Mouse (Mus musculus) layer of hippocampus, postnatal 14 days (tissue): ENCODE measurements around the gene Bace1. TPM values are rescaled to one million over a fixed set of nuclear protein-coding genes. Genes with fewer than 3 reads are reported as not detected.
"Not testable (repeated sequence)": the region's sequence is repeated elsewhere in the genome, so short reads cannot be mapped to it uniquely, and the experiment has no call there.

ENCODE experiments used
- DNase-seq, 2 experiments: peaks; one replicate each; pipeline ENCODE4 v3.0.0; 2021 to 2022; ENCODE audit warnings: low spot score in 2 of 2, mixed read lengths in 1 of 2
- total RNA-seq, 2 experiments: library from RNA; stranded (reverse); gene quantifications; 2 replicates each; pipeline ENCODE4 v1.2.3; 2021

Gene Bace1
- total RNA-seq, 2 experiments from 2014 or later, result 96.6 to 101 TPM

DNA sequence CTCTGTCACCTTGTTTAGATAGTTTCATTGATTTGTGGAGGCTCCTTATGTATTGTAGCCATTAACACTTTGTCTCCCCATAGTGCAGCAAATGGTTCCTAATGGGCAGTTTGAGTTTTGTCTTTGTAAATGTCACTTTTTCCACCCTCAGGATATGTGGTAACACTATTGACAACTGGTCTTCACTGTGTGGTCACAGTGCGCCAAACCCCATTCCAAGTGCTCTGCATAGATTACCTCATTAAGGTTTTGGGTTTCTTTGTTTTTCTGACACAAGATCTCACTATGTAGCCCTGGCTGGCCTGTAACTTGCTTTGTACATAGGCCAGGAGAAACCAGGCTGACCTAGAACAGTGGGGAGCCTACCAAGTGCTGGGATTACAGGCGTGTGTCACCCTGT lies 5.5 kb upstream of the Bace1 start:
- DNase-seq, result no peak

DNA sequence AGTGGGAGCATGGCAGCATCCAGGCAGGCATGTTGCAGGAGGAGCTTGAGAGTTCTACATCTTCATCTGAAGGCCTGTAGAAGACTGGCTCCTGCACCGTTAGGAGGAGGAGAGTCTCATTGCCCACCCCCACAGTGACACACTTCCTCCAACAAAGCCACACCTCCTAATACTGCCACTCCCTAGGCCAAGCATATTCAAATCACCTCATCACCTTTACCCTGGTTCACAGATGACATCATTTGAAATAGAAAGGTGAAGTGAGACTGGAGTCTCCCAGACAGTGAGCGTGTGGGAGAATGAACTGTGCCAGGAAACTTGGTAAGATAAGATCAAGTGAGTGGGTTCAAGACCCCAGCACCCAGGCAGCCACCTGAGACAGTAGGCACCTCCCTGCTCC lies 4.9 kb upstream of the Bace1 start:
- no peak for DNase-seq

DNA sequence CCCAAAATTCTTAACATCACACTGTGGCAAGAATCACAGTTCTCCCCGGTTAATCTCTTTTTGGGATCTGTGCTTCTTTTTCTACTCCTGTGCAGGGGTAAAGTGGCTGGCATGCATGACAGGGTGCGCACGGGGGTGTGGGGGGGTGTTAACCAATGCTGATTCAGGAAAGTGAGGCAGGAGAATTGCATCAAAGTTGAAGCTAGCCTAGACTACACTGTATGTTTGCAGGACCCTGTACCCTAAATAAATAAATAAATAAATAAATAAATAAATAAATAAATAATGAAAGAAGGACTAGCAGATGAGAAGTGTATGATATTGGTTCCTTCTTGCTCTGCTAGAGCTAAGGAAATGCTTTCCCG lies 329 bp upstream of the Bace1 start:
- no peak for DNase-seq

DNA sequence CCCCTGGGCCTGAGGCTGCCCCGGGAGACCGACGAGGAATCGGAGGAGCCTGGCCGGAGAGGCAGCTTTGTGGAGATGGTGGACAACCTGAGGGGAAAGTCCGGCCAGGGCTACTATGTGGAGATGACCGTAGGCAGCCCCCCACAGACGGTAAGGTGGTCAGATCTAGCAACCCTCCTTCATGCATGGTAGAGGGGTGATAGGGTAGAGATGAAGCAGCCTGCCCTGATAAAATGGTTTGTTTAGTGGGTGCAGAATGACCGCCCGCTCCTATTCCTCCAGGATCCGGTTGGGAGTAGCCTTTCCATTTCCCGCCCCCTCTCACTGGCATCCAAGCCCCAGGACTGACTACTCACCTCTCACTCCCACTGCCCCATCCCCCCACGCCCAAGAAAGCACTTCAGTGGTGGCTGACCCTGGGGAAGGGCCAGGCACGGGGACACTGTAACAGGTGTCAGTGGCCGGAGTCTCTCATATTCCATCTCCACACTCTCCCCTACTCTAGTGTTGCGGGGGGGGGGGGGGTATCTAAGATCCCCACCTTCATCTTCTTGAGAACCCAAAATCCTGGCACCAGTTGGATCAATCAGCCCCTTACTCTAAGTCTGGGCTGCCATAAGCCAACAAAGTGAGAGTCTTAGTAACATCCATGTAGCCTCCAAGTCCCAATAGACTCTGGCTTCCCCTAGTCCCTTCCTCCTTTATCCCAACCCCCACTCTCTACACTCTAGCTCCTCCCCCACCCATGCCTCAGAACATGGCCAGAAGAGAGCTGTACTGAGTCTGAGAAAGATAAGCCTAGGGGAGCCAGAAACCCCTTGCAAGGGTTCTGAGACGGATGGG lies 980 bp downstream of the Bace1 start:
- no peak for DNase-seq

DNA sequence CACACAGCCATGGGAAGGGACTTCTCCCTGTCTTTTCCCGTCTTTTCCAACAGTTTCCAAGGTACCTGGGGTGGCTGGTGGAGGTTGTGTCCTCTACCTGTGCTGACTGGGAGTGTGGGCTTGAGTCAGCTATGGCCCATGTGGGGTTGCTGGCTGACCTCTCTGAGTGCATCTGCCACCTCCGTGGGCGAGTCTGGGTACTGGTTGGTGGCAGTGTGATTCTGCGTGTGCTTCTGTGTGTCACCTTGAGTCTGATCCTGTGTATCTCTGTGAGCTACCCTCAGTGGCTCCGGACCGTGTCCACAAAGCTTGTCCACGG lies 1.6 kb downstream of the Bace1 start:
- no peak for DNase-seq

DNA sequence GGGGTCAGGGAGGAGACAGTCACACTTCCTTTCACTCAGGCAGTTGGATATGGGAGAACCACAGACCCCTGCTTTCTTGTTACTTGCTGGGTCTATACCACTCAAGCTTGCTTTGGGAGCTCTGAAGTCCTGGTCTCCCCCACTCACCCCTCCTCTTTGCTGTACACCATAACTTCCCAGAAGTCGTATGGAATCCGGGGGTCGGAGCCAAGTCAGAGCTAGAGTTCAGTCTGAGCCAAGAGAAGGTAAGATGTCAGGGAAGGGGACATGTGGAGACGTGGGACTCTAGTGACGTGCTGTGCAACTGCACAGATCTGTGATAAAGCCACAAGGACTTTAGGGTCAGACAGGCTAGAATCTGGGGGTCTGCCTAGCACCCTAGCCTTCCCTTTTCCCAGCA lies 2.0 kb downstream of the Bace1 start:
- DNase-seq, result no peak

DNA sequence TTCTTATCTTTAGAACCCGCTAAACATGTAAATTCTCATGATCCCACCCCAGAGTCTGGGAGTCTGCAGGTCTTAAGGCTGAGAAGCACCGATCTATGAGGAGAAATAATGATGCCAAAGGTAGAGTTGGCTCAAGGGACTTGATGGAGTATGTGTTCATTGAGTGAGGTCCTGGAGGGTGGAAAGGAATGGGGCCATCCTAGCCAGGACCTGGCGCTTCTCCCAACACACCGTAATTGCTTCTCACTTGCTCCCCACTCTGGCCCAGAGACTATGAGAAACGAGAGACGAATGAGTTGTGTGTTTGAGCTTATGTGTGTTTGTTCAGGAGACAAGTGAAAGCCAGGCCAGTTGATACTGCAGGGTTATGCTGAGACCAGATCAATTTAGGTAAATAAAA lies 3.1 kb downstream of the Bace1 start:
- DNase-seq, result no peak

DNA sequence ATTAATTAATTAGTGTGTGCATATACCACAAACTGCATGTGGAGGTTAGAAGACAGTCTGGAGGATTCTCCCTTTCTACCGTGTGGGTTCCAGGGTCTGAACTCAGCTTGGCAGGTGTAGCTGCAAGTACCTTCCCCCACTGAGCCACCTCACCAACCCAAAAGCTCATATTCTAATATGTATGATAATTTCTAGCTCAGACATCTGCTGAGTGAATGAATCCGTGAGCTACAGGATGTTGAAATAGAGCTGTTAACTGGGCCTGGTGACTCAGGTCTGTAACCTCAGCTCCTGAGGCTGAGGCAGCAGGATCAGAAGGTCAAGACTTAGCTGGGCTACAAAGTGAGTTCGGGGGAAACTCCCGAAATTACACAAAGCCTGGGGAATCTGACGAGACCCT lies 4.6 kb downstream of the Bace1 start:
- DNase-seq, result no peak

DNA sequence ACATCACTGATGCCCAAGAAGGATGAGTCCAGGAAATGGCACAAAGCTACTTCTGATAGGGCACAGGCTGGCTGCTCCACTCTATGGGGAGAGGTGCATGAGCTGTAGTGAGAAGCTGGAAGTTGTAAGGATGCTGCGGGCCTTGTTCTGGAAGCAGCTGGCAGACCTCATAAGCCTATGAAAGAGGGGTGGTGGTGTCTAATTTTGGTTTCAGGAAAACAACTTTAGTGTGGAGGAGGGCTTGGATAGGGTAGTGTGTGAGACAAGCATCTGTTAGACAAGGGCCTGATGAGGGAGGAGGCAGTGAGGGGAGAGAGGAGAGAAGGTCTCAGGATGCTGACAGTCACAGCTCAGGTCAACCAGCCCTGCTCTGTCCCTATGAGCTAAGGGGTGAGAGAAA lies 5.4 kb downstream of the Bace1 start:
- DNase-seq, result no peak

DNA sequence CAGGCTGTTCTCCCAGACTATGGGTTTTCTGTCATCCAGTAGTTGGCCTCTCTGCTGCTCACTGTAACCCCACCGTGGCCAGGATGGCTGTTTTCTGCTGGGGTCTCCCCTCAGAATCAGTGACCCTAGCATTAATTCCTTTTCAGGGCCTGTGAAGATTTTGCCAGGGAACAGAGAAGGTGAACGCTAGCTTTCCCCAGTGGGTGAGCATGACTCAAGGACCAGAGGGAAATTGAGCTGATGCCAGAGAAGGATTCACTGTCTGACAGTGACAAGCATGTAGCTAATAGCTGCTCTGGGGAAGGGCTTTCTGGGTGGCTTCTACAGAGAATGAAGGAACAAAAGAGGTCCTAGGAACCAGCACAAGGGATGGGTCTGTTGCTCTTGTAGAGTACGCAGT lies 7.2 kb downstream of the Bace1 start:
- DNase-seq, result no peak

DNA sequence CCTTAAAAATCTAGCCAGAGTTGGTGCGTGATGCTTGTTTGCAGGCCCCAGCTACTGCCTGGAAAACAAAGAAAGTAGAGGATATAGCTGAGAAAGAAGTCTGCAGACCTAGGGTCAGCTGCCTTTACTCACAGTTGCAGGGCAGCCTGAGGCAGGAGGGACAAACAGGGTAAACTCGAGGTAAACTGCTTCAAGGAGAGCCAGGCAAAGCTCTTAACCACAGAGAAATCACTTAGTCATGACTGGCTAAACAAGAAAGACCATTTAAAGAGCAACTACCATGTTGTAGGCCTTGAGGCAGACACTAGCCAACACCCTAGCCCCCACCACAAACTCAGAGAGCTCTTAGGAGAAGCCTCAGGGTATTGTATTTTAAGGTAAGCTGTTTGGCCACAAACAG lies 7.8 kb downstream of the Bace1 start:
- DNase-seq, result not testable (repeated sequence)

DNA sequence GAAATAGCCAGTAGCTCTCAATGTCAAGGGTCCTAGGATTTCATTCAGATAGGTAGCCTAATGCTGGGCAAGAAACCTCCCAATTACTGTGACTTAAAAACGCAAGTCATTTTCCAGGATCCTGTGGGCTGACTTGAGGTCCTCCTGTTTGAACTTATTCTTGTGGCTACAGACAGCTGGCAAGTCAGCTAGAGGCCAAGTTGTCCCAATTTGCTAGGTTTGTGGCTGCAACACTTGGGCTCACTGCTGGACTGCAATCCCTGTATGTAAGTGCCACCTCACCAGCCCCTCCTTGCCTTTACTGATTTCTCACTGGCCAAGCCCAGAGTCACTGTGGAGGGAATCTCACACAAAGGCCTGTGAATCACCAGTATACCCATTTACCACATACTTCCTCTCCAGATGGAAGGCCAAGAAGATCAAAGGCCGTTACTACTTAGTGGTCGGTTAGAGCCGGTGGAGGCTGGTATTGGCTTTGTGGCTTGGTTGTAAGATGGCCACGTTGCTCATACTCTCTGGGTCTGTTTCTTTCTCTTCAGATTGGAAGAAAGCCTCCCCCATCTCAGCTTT lies 8.6 kb downstream of the Bace1 start:
- DNase-seq, result no peak

DNA sequence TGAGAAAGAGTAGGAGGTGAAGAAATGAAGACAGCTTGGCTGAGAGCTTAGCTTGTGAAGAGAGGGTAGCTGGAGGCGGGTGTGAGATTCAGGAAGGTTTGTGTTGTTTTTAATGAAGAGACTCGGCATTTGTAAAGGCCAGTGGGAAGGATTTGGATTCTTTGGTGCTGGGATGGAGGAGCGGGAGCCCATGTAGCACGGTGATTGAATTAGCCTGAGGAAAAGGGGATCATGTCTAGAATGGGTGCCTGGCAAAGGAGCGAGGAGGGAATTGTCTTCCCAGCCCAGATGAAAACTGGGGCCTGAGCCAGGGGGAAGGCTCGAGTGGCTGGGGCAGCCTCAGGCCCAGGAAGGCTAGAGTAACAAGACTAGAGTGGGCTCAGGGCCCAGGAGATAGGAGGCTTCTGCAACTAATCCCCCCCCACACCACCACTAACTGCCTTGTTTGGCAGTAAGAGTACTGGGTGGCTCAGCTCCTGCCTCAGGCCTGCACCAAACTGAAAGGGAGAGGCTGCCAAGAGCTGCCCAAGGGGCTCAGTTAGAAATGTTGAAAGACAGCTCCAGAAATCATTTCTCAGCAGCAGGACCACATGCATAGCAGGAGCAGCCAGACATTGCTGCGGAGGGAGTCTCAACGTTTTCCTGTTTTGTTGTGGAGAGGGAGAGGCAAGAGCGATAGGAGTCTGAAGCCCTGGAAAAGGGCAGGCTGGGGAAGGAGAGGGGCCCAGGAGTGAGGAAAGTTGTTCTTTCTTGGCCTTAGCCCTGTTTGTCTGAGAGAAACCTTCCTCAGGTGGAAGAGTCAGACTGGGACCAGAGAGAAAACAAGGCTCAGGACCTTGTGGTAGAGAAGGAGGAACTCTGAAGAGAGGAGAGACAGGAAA lies 11.4 kb downstream of the Bace1 start:
- no peak for DNase-seq

DNA sequence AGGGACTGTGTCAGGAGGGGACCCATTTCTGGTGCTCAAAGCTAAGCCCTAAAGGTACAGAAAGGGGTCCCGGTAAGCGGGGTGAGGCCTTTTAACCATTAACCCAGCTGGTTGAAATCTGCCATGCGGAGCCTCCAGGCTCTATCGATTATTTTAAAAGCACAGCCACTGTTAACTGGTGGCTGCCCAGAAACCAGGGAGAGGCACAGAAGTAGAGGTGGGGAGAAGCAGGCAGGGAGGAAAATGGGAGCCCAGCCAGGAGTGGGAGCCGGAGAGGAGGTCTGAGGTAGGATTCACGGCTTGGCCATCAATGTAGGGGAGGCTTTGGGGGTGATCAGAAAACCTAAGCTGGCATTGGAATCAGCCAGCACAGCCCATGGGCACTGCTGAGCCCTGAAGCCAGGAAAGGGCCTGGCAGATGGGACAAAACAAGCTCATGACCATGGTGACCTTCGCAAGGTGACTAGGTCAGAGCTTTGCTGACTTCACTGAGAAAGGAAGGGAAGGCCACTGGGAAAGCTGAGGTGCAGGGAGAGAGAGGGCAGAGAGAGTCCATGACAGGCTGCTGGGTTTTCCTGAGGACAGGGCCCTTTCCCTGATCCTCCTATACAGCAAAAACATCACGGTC lies 12.3 kb downstream of the Bace1 start:
- DNase-seq, result no peak

DNA sequence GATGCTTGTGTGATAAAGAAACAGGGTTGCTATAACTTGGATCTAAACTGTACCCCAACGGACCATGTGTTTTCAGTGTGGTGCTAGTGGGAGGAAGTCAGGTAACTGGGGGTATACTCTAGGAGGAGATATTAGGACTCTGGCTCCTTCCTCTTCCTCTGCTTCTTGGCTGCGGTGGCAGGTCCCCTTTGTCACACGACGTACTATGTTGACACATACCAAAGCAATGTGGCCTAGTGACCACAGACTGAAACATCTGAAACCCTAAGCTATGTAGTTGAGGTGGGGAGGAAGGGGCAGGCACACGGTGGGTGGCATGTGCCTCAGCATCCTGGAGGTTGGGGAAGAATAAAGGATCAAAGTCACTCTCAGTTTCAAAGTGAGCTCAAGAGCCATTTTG lies 12.9 kb downstream of the Bace1 start:
- DNase-seq, result no peak

DNA sequence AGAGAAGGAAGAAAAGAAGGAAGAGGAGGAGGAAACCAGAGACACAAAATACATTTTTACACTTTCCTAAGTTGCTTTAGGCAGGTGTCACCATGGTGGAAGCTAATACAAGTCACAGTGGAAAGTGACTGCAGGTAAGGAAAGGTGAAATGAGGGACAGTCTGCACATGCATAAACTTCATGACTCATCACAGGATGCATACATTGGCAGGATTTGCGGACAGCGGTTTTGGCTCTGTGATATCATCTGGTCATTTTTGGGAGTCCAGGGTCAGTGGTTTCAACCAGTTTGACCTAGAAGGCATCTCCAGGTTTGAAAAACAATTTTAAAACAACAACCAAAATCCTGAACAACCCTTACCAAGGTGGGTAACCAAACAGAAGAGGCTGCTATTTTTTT lies 13.4 kb downstream of the Bace1 start:
- no peak for DNase-seq

DNA sequence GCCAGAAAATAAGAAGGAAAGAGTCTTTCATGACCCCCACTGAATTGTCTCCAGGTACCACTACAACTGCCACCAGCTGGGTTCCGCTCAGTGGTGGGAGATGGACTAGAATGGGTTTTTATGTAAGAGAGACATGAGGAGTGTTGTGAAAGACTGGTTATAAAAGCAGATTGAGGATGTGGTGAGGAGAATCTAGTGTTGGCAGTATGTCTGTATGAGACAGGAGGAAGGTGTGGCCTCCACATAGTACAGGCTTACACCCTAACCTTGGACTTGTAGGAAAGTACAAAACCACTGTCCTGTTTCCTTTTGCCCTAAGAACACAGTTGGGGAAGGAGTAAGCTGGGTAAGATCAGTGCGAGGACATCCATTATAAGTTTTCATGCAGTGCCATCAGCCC lies 15.3 kb downstream of the Bace1 start:
- no peak for DNase-seq

DNA sequence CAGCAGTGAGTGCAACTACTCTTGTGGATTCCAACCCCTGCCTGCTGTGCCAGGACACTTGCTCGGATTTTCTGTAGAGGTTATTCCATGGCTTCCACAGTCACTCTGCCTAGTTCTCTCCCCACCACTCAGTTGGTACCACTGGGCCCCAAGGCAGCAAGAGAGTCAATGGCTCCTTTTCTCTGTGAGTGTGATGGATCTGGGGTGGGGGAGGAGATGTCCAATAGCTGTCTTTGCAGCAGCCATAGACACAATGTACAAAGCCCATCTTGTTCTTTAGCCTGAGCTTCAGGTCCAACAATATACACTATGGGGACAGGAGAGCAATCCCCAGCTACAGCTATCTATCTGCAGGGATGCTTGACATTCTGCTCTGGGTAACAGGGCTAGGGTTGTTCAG lies 15.8 kb downstream of the Bace1 start:
- no peak for DNase-seq

DNA sequence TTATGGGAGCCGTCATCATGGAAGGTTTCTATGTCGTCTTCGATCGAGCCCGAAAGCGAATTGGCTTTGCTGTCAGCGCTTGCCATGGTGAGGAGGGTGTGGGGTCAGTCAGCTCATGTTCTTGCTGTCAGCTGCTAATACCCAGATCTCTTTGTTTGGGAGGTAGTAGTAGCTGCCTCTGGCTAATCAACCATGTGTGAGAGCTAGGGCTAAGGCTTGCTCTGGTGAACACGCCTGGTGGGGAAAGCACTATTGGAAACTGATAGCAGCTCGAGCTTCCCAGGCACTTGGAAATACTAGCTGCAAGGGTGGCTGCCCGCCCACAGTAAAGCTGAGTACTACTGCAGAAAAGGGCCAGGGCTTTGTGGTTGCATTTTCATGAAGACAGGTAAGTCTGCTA lies 21.0 kb downstream of the Bace1 start:
- DNase-seq, result no peak

DNA sequence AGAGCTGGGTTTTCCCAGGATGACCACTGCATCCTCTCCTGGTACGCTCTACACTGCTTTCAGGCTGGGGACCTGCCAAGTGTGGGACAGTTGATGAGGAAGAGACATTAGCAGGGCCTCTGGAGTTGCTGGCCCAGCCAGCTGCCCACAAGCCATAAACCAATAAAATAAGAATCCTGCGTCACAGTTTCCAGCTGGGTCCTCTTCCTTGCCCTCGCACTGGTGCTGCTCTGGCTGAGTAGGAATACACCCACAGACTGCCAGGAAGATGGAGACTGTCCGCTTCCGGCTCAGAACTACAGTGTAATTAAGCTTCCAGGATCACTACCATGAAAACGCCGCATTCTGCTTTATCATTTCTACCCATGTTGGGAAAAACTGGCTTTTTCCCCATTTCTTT lies 23.4 kb downstream of the Bace1 start:
- no peak for DNase-seq

DNA sequence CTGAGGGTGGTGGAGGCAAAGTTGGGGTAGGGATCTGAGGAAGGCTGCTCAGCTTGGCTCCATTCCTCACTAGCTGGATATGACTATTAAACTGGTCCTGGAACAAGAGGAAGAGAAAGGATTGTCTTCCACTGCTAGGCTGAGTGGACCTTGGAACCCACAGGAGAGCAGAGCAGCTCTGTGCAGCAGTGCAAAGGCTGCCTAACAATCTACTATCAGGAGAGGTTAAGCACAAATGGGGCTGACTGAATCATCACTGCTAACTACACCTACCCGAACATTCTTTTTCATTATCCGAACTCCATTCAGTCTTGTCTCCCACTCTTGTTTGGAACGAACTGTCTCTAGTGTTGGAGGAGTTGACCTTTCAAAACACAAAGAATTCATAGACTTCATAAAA lies 30.8 kb downstream of the Bace1 start:
- no peak for DNase-seq

DNA sequence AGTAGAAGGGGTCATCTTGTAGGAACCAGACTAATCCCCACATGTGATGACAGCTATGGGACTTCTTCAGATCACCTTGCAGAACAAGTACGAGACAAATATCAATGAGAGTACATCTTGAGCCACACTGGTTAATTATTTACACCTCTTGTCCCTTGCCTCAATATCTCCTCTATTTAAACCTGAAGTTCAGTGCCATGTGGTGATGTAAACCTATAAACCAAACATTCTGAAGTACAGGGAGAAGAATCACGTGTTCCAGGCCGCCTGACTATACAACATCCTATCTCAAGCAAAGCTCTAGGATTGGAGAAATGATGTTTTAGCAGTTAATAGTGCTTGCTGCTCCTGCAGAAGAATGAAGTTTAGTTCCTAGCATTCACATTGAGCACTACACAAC lies 31.9 kb downstream of the Bace1 start:
- no peak for DNase-seq
